Mouse (Mus musculus) embryonic stem cell, embryonic (primary cell): ENCODE results near the gene Cyp2s1.

Source experiments
- CTCF ChIA-PET, 4 experiments: fragments of 300-600 bp in 2 of 4; fragments of 350-600 bp in 2 of 4; sonication (Branson Sonifier 250); formaldehyde crosslinking; loops; one replicate each; lab custom pipeline; 2022; ENCODE audit warnings: inconsistent platforms in 2 of 4; lab: Charles Lee
- POLR2A ChIA-PET, 4 experiments: fragments of 300-600 bp in 2 of 4; fragments of 350-600 bp in 2 of 4; sonication (Branson Sonifier 250); formaldehyde crosslinking; loops; one replicate each; lab custom pipeline; 2022; ENCODE audit warnings: antibody characterized with exemption in 4 of 4, inconsistent platforms in 1 of 4; lab: Charles Lee

Gene Cyp2s1

GRCm38 (mm10) chr7:25827199-25827598 lies 10.5 kb upstream of the Cyp2s1 start:
- ChIA-PET CTCF (no interaction called here), POLR2A (interaction anchor here in 3 of 4 experiments (0.6 to 0.7 kb wide), 3 partner anchors 78 to 943 kb away, joined by 3 to 9 read pairs (median 3); partner anchors contain the start of gene Rps19 (in 1 of the 3))

- ChIA-PET POLR2A (interaction anchor here (0.5 to 1.3 kb wide), 6 partner anchors 9 to 72 kb away, joined by 3 to 6 read pairs (median 5); partner anchors contain the start of genes Axl (in 1 of the 4), Cyp2s1 (in 1 of the 4) and Hnrnpul1 (in 1 of the 4)), CTCF (interaction anchor here in 3 of 4 experiments (0.6 kb wide), 3 partner anchors 15 to 1589 kb away, joined by 3 to 5 read pairs (median 3); partner anchors contain the start of gene Zfp109 (in 1 of the 3))
Observed at GRCm38 (mm10) chr7:25826029-25826428, 9.3 kb upstream of the Cyp2s1 start.

- POLR2A ChIA-PET, result no interaction called here
- CTCF ChIA-PET, result no interaction called here
Observed at GRCm38 (mm10) chr7:25825043-25825442, 8.3 kb upstream of the Cyp2s1 start.

- ChIA-PET POLR2A (interaction anchor here in 3 of 4 experiments (0.6 to 2.9 kb wide), 21 partner anchors 9 to 623 kb away, joined by 3 to 17 read pairs (median 4); partner anchors contain the start of genes Hnrnpul1 (in 3 of the 3), B9d2 (in 1 of the 3), Bckdha (in 1 of the 3) and Exosc5 (in 1 of the 3)), CTCF (interaction anchor here in 2 of 4 experiments (0.5 to 3.4 kb wide), 7 partner anchors 10 to 69 kb away, joined by 3 to 28 read pairs (median 5); no protein-coding TSS in a partner anchor)
Observed at GRCm38 (mm10) chr7:25815571-25815970, 1.1 kb downstream of the Cyp2s1 start.

- CTCF ChIA-PET, result interaction anchor here in 3 of 4 experiments (0.6 to 3.4 kb wide), 5 partner anchors 9 to 571 kb away, joined by 3 to 28 read pairs (median 6); no protein-coding TSS in a partner anchor
- POLR2A ChIA-PET, result interaction anchor here in 2 of 4 experiments (0.7 to 2.9 kb wide), 9 partner anchors 10 to 156 kb away, joined by 3 to 17 read pairs (median 5); partner anchors contain the start of genes Hnrnpul1 (in 2 of the 2), B9d2 (in 1 of the 2), Bckdha (in 1 of the 2) and Exosc5 (in 1 of the 2)
Observed at GRCm38 (mm10) chr7:25814711-25815110, 2.0 kb downstream of the Cyp2s1 start.

- ChIA-PET CTCF (interaction anchor here in 1 of 4 experiments (0.6 kb wide), 1 partner anchor 331 kb away, joined by 3 read pairs; no protein-coding TSS in a partner anchor), POLR2A (interaction anchor here in 3 of 4 experiments (0.6 to 1.3 kb wide), 5 partner anchors 10 to 1387 kb away, joined by 3 to 5 read pairs (median 4); no protein-coding TSS in a partner anchor)
Observed at GRCm38 (mm10) chr7:25812195-25812594, 4.5 kb downstream of the Cyp2s1 start.

- POLR2A ChIA-PET, result interaction anchor here in 3 of 4 experiments (0.6 to 1.3 kb wide), 4 partner anchors 9 to 1388 kb away, joined by 3 to 5 read pairs (median 4); no protein-coding TSS in a partner anchor
- CTCF ChIA-PET, result interaction anchor here in 1 of 4 experiments (0.6 kb wide), 1 partner anchor 331 kb away, joined by 3 read pairs; no protein-coding TSS in a partner anchor
Observed at GRCm38 (mm10) chr7:25811716-25812115, 5.0 kb downstream of the Cyp2s1 start.

GRCm38 (mm10) chr7:25805631-25806343 lies 10.9 kb downstream of the Cyp2s1 start:
- CTCF ChIA-PET, result interaction anchor here (0.5 to 3.4 kb wide), 14 partner anchors 10 to 542 kb away, joined by 3 to 28 read pairs (median 4); partner anchors contain the start of genes Hnrnpul1 (in 3 of the 4) and Cyp2s1 (in 1 of the 4)
- POLR2A ChIA-PET, result interaction anchor here (0.7 to 2.7 kb wide), 7 partner anchors 9 to 98 kb away, joined by 3 to 11 read pairs (median 3); partner anchors contain the start of gene Cyp2s1 (in 3 of the 4)

- ChIA-PET CTCF (interaction anchor here (0.5 to 3.4 kb wide), 12 partner anchors 11 to 541 kb away, joined by 3 to 28 read pairs (median 4); partner anchors contain the start of genes Hnrnpul1 (in 3 of the 4) and Cyp2s1 (in 1 of the 4)), POLR2A (interaction anchor here in 3 of 4 experiments (1.4 to 2.7 kb wide), 4 partner anchors 10 to 12 kb away, joined by 3 to 11 read pairs (median 4); partner anchors contain the start of gene Cyp2s1 (in 2 of the 3))
Observed at GRCm38 (mm10) chr7:25804792-25805191, 11.9 kb downstream of the Cyp2s1 start.

- POLR2A ChIA-PET, result interaction anchor here in 2 of 4 experiments (1.4 to 3.0 kb wide), 4 partner anchors 13 to 48 kb away, joined by 3 to 17 read pairs (median 8); partner anchors contain the start of genes Cyp2s1 (in 2 of the 2) and Hnrnpul1 (in 1 of the 2)
- CTCF ChIA-PET, result interaction anchor here in 3 of 4 experiments (0.5 to 3.4 kb wide), 5 partner anchors 11 to 67 kb away, joined by 3 to 28 read pairs (median 4); partner anchors contain the start of genes Cyp2s1 (in 1 of the 3) and Hnrnpul1 (in 1 of the 3)
Observed at GRCm38 (mm10) chr7:25803460-25803859, 13.3 kb downstream of the Cyp2s1 start.

GRCm38 (mm10) chr7:25802241-25803125 lies 14.2 kb downstream of the Cyp2s1 start:
- POLR2A ChIA-PET, result interaction anchor here in 3 of 4 experiments (0.8 to 3.0 kb wide), 7 partner anchors 9 to 53 kb away, joined by 3 to 17 read pairs (median 4); partner anchors contain the start of genes Cyp2s1 (in 2 of the 3) and Hnrnpul1 (in 1 of the 3)
- CTCF ChIA-PET, result interaction anchor here in 3 of 4 experiments (0.6 to 1.2 kb wide), 4 partner anchors 9 to 99 kb away, joined by 3 to 6 read pairs (median 4); no protein-coding TSS in a partner anchor

GRCm38 (mm10) chr7:25801031-25801430 lies 15.7 kb downstream of the Cyp2s1 start:
- ChIA-PET CTCF (no interaction called here), POLR2A (interaction anchor here in 1 of 4 experiments (0.6 kb wide), 1 partner anchor 63 kb away, joined by 4 read pairs; no protein-coding TSS in a partner anchor)

- CTCF ChIA-PET, result interaction anchor here in 1 of 4 experiments (0.7 kb wide), 1 partner anchor 11 kb away, joined by 4 read pairs; no protein-coding TSS in a partner anchor
- POLR2A ChIA-PET, result no interaction called here
Observed at GRCm38 (mm10) chr7:25799369-25799768, 17.3 kb downstream of the Cyp2s1 start.

- ChIA-PET CTCF (no interaction called here), POLR2A (no interaction called here)
Observed at GRCm38 (mm10) chr7:25798540-25798939, 18.2 kb downstream of the Cyp2s1 start.

GRCm38 (mm10) chr7:25794775-25795174 lies 21.9 kb downstream of the Cyp2s1 start:
- CTCF ChIA-PET, result interaction anchor here in 2 of 4 experiments (0.5 to 0.8 kb wide), 5 partner anchors 15 to 152 kb away, joined by 3 to 4 read pairs (median 3); no protein-coding TSS in a partner anchor
- POLR2A ChIA-PET, result interaction anchor here in 3 of 4 experiments (0.7 to 2.5 kb wide), 8 partner anchors 22 to 175 kb away, joined by 3 to 10 read pairs (median 3); partner anchors contain the start of genes Hnrnpul1 (in 2 of the 3) and Cyp2s1 (in 1 of the 3)

- ChIA-PET POLR2A (interaction anchor here in 3 of 4 experiments (0.5 to 2.5 kb wide), 5 partner anchors 38 to 616 kb away, joined by 3 to 10 read pairs (median 4); partner anchors contain the start of gene Hnrnpul1 (in 1 of the 3)), CTCF (interaction anchor here (0.5 to 1.4 kb wide), 13 partner anchors 8 to 1518 kb away, joined by 3 to 11 read pairs (median 4); partner anchors contain the start of genes Hnrnpul1 (in 2 of the 4) and Cyp2s1 (in 1 of the 4))
Observed at GRCm38 (mm10) chr7:25793679-25794078, 23.0 kb downstream of the Cyp2s1 start.
